Mouse (Mus musculus) midbrain, embryonic 14.5 days (tissue): ENCODE data around the gene Nup62. TPM values are rescaled to one million over a fixed set of nuclear protein-coding genes. Genes with fewer than 3 reads are reported as not detected.

ENCODE experiments used
- ATAC-seq: fragments of 200-750 bp; cut with Nextera tagmentation; 2 replicates; pipeline ENCODE4 v1.8.0; 2017; ENCODE audit warnings: moderate number of reproducible peaks, moderate library complexity; ENCODE audit not compliant: low FRiP score, low TSS enrichment
- DNase-seq: peaks from one replicate; pipeline ENCODE4 v3.0.0-alpha.2; 2015
- H3K27ac ChIP-seq: fragments of 300-500 bp; sonication (generic); replicated peaks from 2 replicates; pipeline ENCODE4 v1.5.1; 2014; ENCODE audit warnings: mild to moderate bottlenecking, low read depth, low read length, moderate library complexity
- H3K27me3 ChIP-seq: fragments of 300-500 bp; sonication (generic); 2 replicates; pipeline ENCODE4 v1.6.1; 2014; ENCODE audit warnings: low read length, control low read depth, mixed read lengths; ENCODE audit not compliant: control insufficient read depth, insufficient read depth
- H3K36me3 ChIP-seq: fragments of 300-500 bp; sonication (generic); 2 replicates; pipeline ENCODE4 v1.6.1; 2014; ENCODE audit warnings: low read length, control low read depth; ENCODE audit not compliant: control insufficient read depth, insufficient read depth
- H3K4me1 ChIP-seq: fragments of 300-500 bp; sonication (generic); 2 replicates; pipeline ENCODE4 v1.6.1; 2014; ENCODE audit warnings: mild to moderate bottlenecking, antibody characterized with exemption, low read length, control low read depth; ENCODE audit not compliant: control insufficient read depth, insufficient read depth
- H3K4me2 ChIP-seq: fragments of 300-500 bp; sonication (generic); 2 replicates; pipeline ENCODE4 v1.6.1; 2014; ENCODE audit warnings: mild to moderate bottlenecking, low read length, moderate library complexity
- H3K4me3 ChIP-seq: fragments of 300-500 bp; sonication (generic); replicated peaks from 2 replicates; pipeline ENCODE4 v1.5.1; 2014; ENCODE audit warnings: low read depth, low read length
- H3K9ac ChIP-seq: fragments of 300-500 bp; sonication (generic); replicated peaks from 2 replicates; pipeline ENCODE4 v1.6.1; 2014; ENCODE audit warnings: mild to moderate bottlenecking, low read length, moderate library complexity
- H3K9me3 ChIP-seq: fragments of 300-500 bp; sonication (generic); 2 replicates; pipeline ENCODE4 v1.6.1; 2016; ENCODE audit warnings: low read length, control low read depth, mixed read lengths; ENCODE audit not compliant: control insufficient read depth
- WGBS: fragments of 180-500 bp; shearing (Covaris S2); extraction: QIAGEN DNeasy Blood & Tissue Kit; methylation state at CpG from one replicate; pipeline ENCODE4 v1.1.7; 2014; 5-methylcytosine and 5-hydroxymethylcytosine counted together
- microRNA counts: library from miRNA; unstranded; fragments of <30 nt; microRNA quantifications from one replicate; lab custom pipeline; 2016
- microRNA-seq: library from miRNA; unstranded; fragments of <30 nt; microRNA quantifications from one replicate; pipeline ENCODE4, GENCODE M21; 2016
- polyA plus RNA-seq: library from polyadenylated mRNA; unstranded; fragments of >200 nt; fragmentation: Nextera tagmentation; extraction: Ambion mirVana; gene quantifications from 2 replicates; pipeline ENCODE4 v1.2.1, GENCODE M21; 2014

Gene Nup62
- polyA plus RNA-seq, 1 experiment from 2014 or later = 29.1 TPM

GRCm38 (mm10) chr7:44877833-44878232, 61.9 kb downstream of the Nup62 start:
- DNase-seq (no peak), ATAC-seq (no peak)
- Histone ChIP-seq H3K9ac (no peak overlapping the region), H3K27me3 (no peaks in the 10 kb centered on the region), H3K4me2 (no peak overlapping the region), H3K4me1 (no peaks in the 10 kb centered on the region), H3K4me3 (no peak overlapping the region), H3K36me3 (peaks cover 74% of the 10 kb centered on the region), H3K9me3 (no peaks in the 10 kb centered on the region), H3K27ac (no peak overlapping the region)
- WGBS = 90% methylated on average over 14 of the region's 14 CpGs

MicroRNAs within 50 kb of the gene (microRNA counts, 519-probe panel; counts per million panel counts)
- microRNA mmu-miR-707 (lab: Ali Mortazavi, UCI) = not detected

Small RNAs within 50 kb of the gene (microRNA-seq; reads per million reads assigned to microRNA genes)
- gene Mir707 = not detected

Other genes with a start within 250 kb of the Nup62 start
- 1.1 TPM in 1 of 2 replicates, not detected in the other for gene Napsa, start 243.7 kb upstream of the Nup62 start, polyA plus RNA-seq
- gene Kcnc3, start 225.4 kb upstream of the Nup62 start, polyA plus RNA-seq = 5.2 and 7.5 TPM in 2 replicates
- 2.5 and 2.7 TPM in 2 replicates for gene Myh14, start 145.2 kb upstream of the Nup62 start, polyA plus RNA-seq
- not detected in 2 replicates for gene Izumo2, start 107.3 kb upstream of the Nup62 start, polyA plus RNA-seq
- 22.6 and 26.8 TPM in 2 replicates for gene Vrk3, start 67.7 kb upstream of the Nup62 start, polyA plus RNA-seq
- gene Zfp473, start 65.0 kb upstream of the Nup62 start, polyA plus RNA-seq = 0.58 and 0.89 TPM in 2 replicates
- 0.97 and 1.4 TPM in 2 replicates for gene Il4i1, start 299 bp downstream of the Nup62 start, polyA plus RNA-seq
- gene Atf5, start 570 bp downstream of the Nup62 start, polyA plus RNA-seq = 2.2 and 2.8 TPM in 2 replicates
- 61.9 and 63.7 TPM in 2 replicates for gene Akt1s1, start 32.9 kb downstream of the Nup62 start, polyA plus RNA-seq
- gene Tbc1d17, start 33.0 kb downstream of the Nup62 start, polyA plus RNA-seq = 107 and 122 TPM in 2 replicates
- gene Pnkp, start 41.1 kb downstream of the Nup62 start, polyA plus RNA-seq = 28.8 and 30.4 TPM in 2 replicates
- 480 and 508 TPM in 2 replicates for gene Ptov1, start 53.7 kb downstream of the Nup62 start, polyA plus RNA-seq
- gene Med25, start 76.6 kb downstream of the Nup62 start, polyA plus RNA-seq = 114 and 128 TPM in 2 replicates
- 16.7 and 17.2 TPM in 2 replicates for gene Fuz, start 80.0 kb downstream of the Nup62 start, polyA plus RNA-seq
- 124 and 133 TPM in 2 replicates for gene Ap2a1, start 113.4 kb downstream of the Nup62 start, polyA plus RNA-seq
- not detected in 2 replicates for gene Tsks, start 127.1 kb downstream of the Nup62 start, polyA plus RNA-seq
- 50.1 and 52.3 TPM in 2 replicates for gene Cpt1c, start 158.8 kb downstream of the Nup62 start, polyA plus RNA-seq
- 236 and 281 TPM in 2 replicates for gene Prmt1, start 170.5 kb downstream of the Nup62 start, polyA plus RNA-seq
- gene Irf3, start 181.6 kb downstream of the Nup62 start, polyA plus RNA-seq = 46.7 and 54.0 TPM in 2 replicates
- gene Bcl2l12, start 182.6 kb downstream of the Nup62 start, polyA plus RNA-seq = 11.8 and 15.4 TPM in 2 replicates
- gene Scaf1, start 200.3 kb downstream of the Nup62 start, polyA plus RNA-seq = 60.6 and 61.2 TPM in 2 replicates
- 9.7 and 13.2 TPM in 2 replicates for gene Rras, start 201.9 kb downstream of the Nup62 start, polyA plus RNA-seq
- 19.5 and 21.4 TPM in 2 replicates for gene Prr12, start 236.8 kb downstream of the Nup62 start, polyA plus RNA-seq
- 55.3 and 65.9 TPM in 2 replicates for gene Nosip, start 246.3 kb downstream of the Nup62 start, polyA plus RNA-seq
- 10.1 and 12.2 TPM in 2 replicates for gene Prrg2, start 246.6 kb downstream of the Nup62 start, polyA plus RNA-seq